Mouse (Mus musculus) NIH3T3 (cell line): Measurements from ENCODE around the gene Tmem120a.

Source experiments
- DNase-seq: peaks from one replicate; pipeline ENCODE4 v3.0.0-alpha.2; 2012; ENCODE audit warnings: low read depth

The Tmem120a gene

GRCm38 (mm10) chr5:135743741-135744609, at the start of gene Tmem120a:
TSS of gene Tmem120a (minus strand) at chr5:135744448.
- DNase-seq, result peak; percentile 97

GRCm38 (mm10) chr5:135782901-135783300, 38.7 kb upstream of the Tmem120a start:
- no peak for DNase-seq

GRCm38 (mm10) chr5:135780331-135780730, 36.1 kb upstream of the Tmem120a start:
- no peak for DNase-seq

- peak; percentile 100 for DNase-seq
Measured at GRCm38 (mm10) chr5:135778471-135779445, 34.5 kb upstream of the Tmem120a start, which contains the start of gene Mdh2. TSS of gene Mdh2 (plus strand) at chr5:135778480.

- peak; percentile 63 for DNase-seq
Measured at GRCm38 (mm10) chr5:135777796-135778470, 33.7 kb upstream of the Tmem120a start, which contains the start of gene Styxl1. TSS of gene Styxl1 (minus strand) at chr5:135778385.

- no peak for DNase-seq
Measured at GRCm38 (mm10) chr5:135776546-135776945, 32.3 kb upstream of the Tmem120a start.

- no peak for DNase-seq
Measured at GRCm38 (mm10) chr5:135772519-135772918, 28.3 kb upstream of the Tmem120a start.

- no peak for DNase-seq
Measured at GRCm38 (mm10) chr5:135764971-135765370, 20.7 kb upstream of the Tmem120a start.

- peak; percentile 92 for DNase-seq
Measured at GRCm38 (mm10) chr5:135763526-135763925, 19.3 kb upstream of the Tmem120a start.

GRCm38 (mm10) chr5:135761881-135762280, 17.6 kb upstream of the Tmem120a start:
- DNase-seq, result no peak

- DNase-seq, result no peak
Measured at GRCm38 (mm10) chr5:135751595-135751994, 7.3 kb upstream of the Tmem120a start.

- DNase-seq, result no peak
Measured at GRCm38 (mm10) chr5:135751041-135751440, 6.8 kb upstream of the Tmem120a start.

- DNase-seq, result no peak
Measured at GRCm38 (mm10) chr5:135744742-135745141, 494 bp upstream of the Tmem120a start.

- DNase-seq, result peak; percentile 78
Measured at GRCm38 (mm10) chr5:135742941-135743740, 1.1 kb downstream of the Tmem120a start.

GRCm38 (mm10) chr5:135742156-135742555, 2.1 kb downstream of the Tmem120a start:
- peak; percentile 45 for DNase-seq

- peak; percentile 36 for DNase-seq
Measured at GRCm38 (mm10) chr5:135738266-135738665, 6.0 kb downstream of the Tmem120a start.

GRCm38 (mm10) chr5:135737154-135737553, 7.1 kb downstream of the Tmem120a start:
- DNase-seq, result no peak

GRCm38 (mm10) chr5:135736544-135736943, 7.7 kb downstream of the Tmem120a start:
- no peak for DNase-seq

GRCm38 (mm10) chr5:135735741-135736140, 8.5 kb downstream of the Tmem120a start:
- no peak for DNase-seq

GRCm38 (mm10) chr5:135734057-135734680, 10.1 kb downstream of the Tmem120a start:
- DNase-seq, result no peak
